Mouse (Mus musculus): ENCODE data around the gene Aloxe3. TPM values are rescaled to one million over a fixed set of nuclear protein-coding genes. Genes with fewer than 3 reads are reported as not detected.

Aloxe3 gene
- polyA plus RNA-seq, 1 experiment: 1.2 TPM

GRCm38 (mm10) chr11:69121741-69122335 is 3.9 kb upstream of the Aloxe3 start:
- whole genome bisulfite sequencing: under 1% methylated on average over 31 of the region's 32 CpGs
- H3K36me3 ChIP-seq (ENCODE audit: control insufficient read depth, insufficient read depth, low read length): no peaks in the 10 kb centered on the region
- no peaks in the 10 kb centered on the region for H3K27me3 ChIP-seq (ENCODE audit: control insufficient read depth, insufficient read depth, low read length)
- peaks cover 5% of the 10 kb centered on the region for H3K4me1 ChIP-seq (ENCODE audit: control insufficient read depth, insufficient read depth, insufficient read length, low read length)
- peak overlapping the region; percentile 63 for H3K4me3 ChIP-seq (ENCODE audit: low read depth, low read length)
- H3K27ac ChIP-seq (ENCODE audit: insufficient read depth, low read depth, low read length): no peak overlapping the region
- TF ChIP-seq POLR2A (IDR thresholded peaks at IDR 0.05; ENCODE audit: low read depth, low read length): no peak
- TF ChIP-seq CTCF (IDR thresholded peaks at IDR 0.05; ENCODE audit: extremely low read depth, insufficient read length, insufficient replicate concordance, low read depth, low read length): no peak

GRCm38 (mm10) chr11:69122336-69122951 is 3.3 kb upstream of the Aloxe3 start, which contains the start of gene 9130213A22Rik:
TSS of gene 9130213A22Rik (minus strand) at chr11:69122589.
- peaks cover 5% of the 10 kb centered on the region for H3K4me1 ChIP-seq (ENCODE audit: control insufficient read depth, insufficient read depth, insufficient read length, low read length)
- no peaks in the 10 kb centered on the region for H3K36me3 ChIP-seq (ENCODE audit: control insufficient read depth, insufficient read depth, low read length)
- no peaks in the 10 kb centered on the region for H3K27me3 ChIP-seq (ENCODE audit: control insufficient read depth, insufficient read depth, low read length)
- WGBS: under 1% methylated on average over 64 of the region's 66 CpGs
- peak; percentile 31; the same call in 1 of the 2 replicates for TF ChIP-seq CTCF (IDR thresholded peaks at IDR 0.05; ENCODE audit: extremely low read depth, insufficient read length, insufficient replicate concordance, low read depth, low read length)
- TF ChIP-seq POLR2A (IDR thresholded peaks at IDR 0.05; ENCODE audit: low read depth, low read length): no peak
- H3K27ac ChIP-seq (ENCODE audit: insufficient read depth, low read depth, low read length): peak within 1 kb of the TSS; percentile 35; the same call in 1 of the 2 replicates
- peak within 1 kb of the TSS; percentile 63 for H3K4me3 ChIP-seq (ENCODE audit: low read depth, low read length)

GRCm38 (mm10) chr11:69123056-69123692 is 2.5 kb upstream of the Aloxe3 start:
- H3K27ac ChIP-seq (ENCODE audit: insufficient read depth, low read depth, low read length): peak overlapping the region; percentile 58
- H3K4me3 ChIP-seq (ENCODE audit: low read depth, low read length): peak overlapping the region; percentile 63
- H3K27me3 ChIP-seq (ENCODE audit: control insufficient read depth, insufficient read depth, low read length): no peaks in the 10 kb centered on the region
- H3K4me1 ChIP-seq (ENCODE audit: control insufficient read depth, insufficient read depth, insufficient read length, low read length): peaks cover 5% of the 10 kb centered on the region
- H3K36me3 ChIP-seq (ENCODE audit: control insufficient read depth, insufficient read depth, low read length): no peaks in the 10 kb centered on the region
- WGBS: 2% methylated on average over 29 of the region's 29 CpGs
- TF ChIP-seq POLR2A (IDR thresholded peaks at IDR 0.05; ENCODE audit: low read depth, low read length) (no peak), CTCF (IDR thresholded peaks at IDR 0.05; ENCODE audit: extremely low read depth, insufficient read length, insufficient replicate concordance, low read depth, low read length) (no peak)

- Histone ChIP-seq H3K4me1 (ENCODE audit: control insufficient read depth, insufficient read depth, insufficient read length, low read length) (peaks cover 4% of the 10 kb centered on the region), H3K36me3 (ENCODE audit: control insufficient read depth, insufficient read depth, low read length) (no peaks in the 10 kb centered on the region), H3K4me3 (ENCODE audit: low read depth, low read length) (peak overlapping the region; percentile 63), H3K27me3 (ENCODE audit: control insufficient read depth, insufficient read depth, low read length) (no peaks in the 10 kb centered on the region), H3K27ac (ENCODE audit: insufficient read depth, low read depth, low read length) (peak overlapping the region; percentile 58)
- WGBS: under 1% methylated on average over 31 of the region's 31 CpGs
- no peak for TF ChIP-seq CTCF (IDR thresholded peaks at IDR 0.05; ENCODE audit: extremely low read depth, insufficient read length, insufficient replicate concordance, low read depth, low read length)
- no peak for TF ChIP-seq POLR2A (IDR thresholded peaks at IDR 0.05; ENCODE audit: low read depth, low read length)
Observed at GRCm38 (mm10) chr11:69123693-69124497, 1.8 kb upstream of the Aloxe3 start.

GRCm38 (mm10) chr11:69124498-69124847 is 1.2 kb upstream of the Aloxe3 start:
- under 1% methylated on average over 3 of the region's 3 CpGs for WGBS
- Histone ChIP-seq H3K27me3 (ENCODE audit: control insufficient read depth, insufficient read depth, low read length) (no peaks in the 10 kb centered on the region), H3K4me1 (ENCODE audit: control insufficient read depth, insufficient read depth, insufficient read length, low read length) (no peaks in the 10 kb centered on the region; the same call in 1 of the 2 replicates), H3K36me3 (ENCODE audit: control insufficient read depth, insufficient read depth, low read length) (no peaks in the 10 kb centered on the region), H3K4me3 (ENCODE audit: low read depth, low read length) (no peak overlapping the region), H3K27ac (ENCODE audit: insufficient read depth, low read depth, low read length) (no peak overlapping the region)
- TF ChIP-seq POLR2A (IDR thresholded peaks at IDR 0.05; ENCODE audit: low read depth, low read length) (no peak), CTCF (IDR thresholded peaks at IDR 0.05; ENCODE audit: extremely low read depth, insufficient read length, insufficient replicate concordance, low read depth, low read length) (no peak)

- Histone ChIP-seq H3K4me3 (ENCODE audit: low read depth, low read length) (peak overlapping the region; percentile 63), H3K36me3 (ENCODE audit: control insufficient read depth, insufficient read depth, low read length) (no peaks in the 10 kb centered on the region), H3K27me3 (ENCODE audit: control insufficient read depth, insufficient read depth, low read length) (no peaks in the 10 kb centered on the region), H3K4me1 (ENCODE audit: control insufficient read depth, insufficient read depth, insufficient read length, low read length) (no peaks in the 10 kb centered on the region; the same call in 1 of the 2 replicates), H3K27ac (ENCODE audit: insufficient read depth, low read depth, low read length) (peak overlapping the region; percentile 56)
- TF ChIP-seq CTCF (IDR thresholded peaks at IDR 0.05; ENCODE audit: extremely low read depth, insufficient read length, insufficient replicate concordance, low read depth, low read length) (peak; percentile 71; the same call in 1 of the 2 replicates), POLR2A (IDR thresholded peaks at IDR 0.05; ENCODE audit: low read depth, low read length) (0 out of 2 replicates have a peak, but pooled peaks have one; percentile 13)
- under 1% methylated on average over 24 of the region's 24 CpGs for WGBS
Observed at GRCm38 (mm10) chr11:69125041-69125851, 450 bp upstream of the Aloxe3 start.
